Mouse (Mus musculus): ENCODE measurements around the gene Acer3. TPM values are rescaled to one million over a fixed set of nuclear protein-coding genes. Genes with fewer than 3 reads are reported as not detected.
"Not testable (repeated sequence)": the region's sequence is repeated elsewhere in the genome, so short reads cannot be mapped to it uniquely, and the experiment has no call there.

Gene Acer3
- total RNA-seq, 2 experiments from 2014 or later, result 20.3 to 24.2 TPM

GRCm38 (mm10) chr7:98307411-98307810, 13.6 kb downstream of the Acer3 start:
- no peak for DNase-seq (ENCODE audit: low spot score in 2 of 2)

- DNase-seq (ENCODE audit: low spot score in 2 of 2), result no peak
Measured at GRCm38 (mm10) chr7:98292901-98293300, 28.1 kb downstream of the Acer3 start.

GRCm38 (mm10) chr7:98289585-98289984, 31.4 kb downstream of the Acer3 start:
- DNase-seq (ENCODE audit: low spot score in 2 of 2), result no peak

- DNase-seq (ENCODE audit: low spot score in 2 of 2), result no peak
Measured at GRCm38 (mm10) chr7:98276263-98276662, 44.7 kb downstream of the Acer3 start.

- DNase-seq (ENCODE audit: low spot score in 2 of 2), result not testable (repeated sequence)
Measured at GRCm38 (mm10) chr7:98268166-98268565, 52.8 kb downstream of the Acer3 start.

- no peak for DNase-seq (ENCODE audit: low spot score in 2 of 2)
Measured at GRCm38 (mm10) chr7:98252520-98252919, 68.5 kb downstream of the Acer3 start.

GRCm38 (mm10) chr7:98236686-98237359, 84.2 kb downstream of the Acer3 start:
- no peak for DNase-seq (ENCODE audit: low spot score in 2 of 2)

GRCm38 (mm10) chr7:98223796-98224195, 97.2 kb downstream of the Acer3 start:
- DNase-seq (ENCODE audit: low spot score in 2 of 2), result no peak

GRCm38 (mm10) chr7:98216713-98217112, 104.3 kb downstream of the Acer3 start:
- DNase-seq (ENCODE audit: low spot score in 2 of 2), result no peak

GRCm38 (mm10) chr7:98202946-98203345, 118.1 kb downstream of the Acer3 start:
- DNase-seq (ENCODE audit: low spot score in 2 of 2), result no peak

- DNase-seq (ENCODE audit: low spot score in 2 of 2), result no peak
Measured at GRCm38 (mm10) chr7:98201493-98202028, 119.4 kb downstream of the Acer3 start.

- no peak for DNase-seq (ENCODE audit: low spot score in 2 of 2)
Measured at GRCm38 (mm10) chr7:98200396-98200795, 120.6 kb downstream of the Acer3 start.

GRCm38 (mm10) chr7:98199381-98199780, 121.6 kb downstream of the Acer3 start, which contains the start of gene B3gnt6:
B3gnt6 (minus strand) TSS chr7:98199481.
- no peak for DNase-seq (ENCODE audit: low spot score in 2 of 2)

GRCm38 (mm10) chr7:98195151-98195801, 125.7 kb downstream of the Acer3 start:
- no peak for DNase-seq (ENCODE audit: low spot score in 2 of 2)

GRCm38 (mm10) chr7:98194026-98194792, 126.8 kb downstream of the Acer3 start:
- no peak for DNase-seq (ENCODE audit: low spot score in 2 of 2)

- DNase-seq (ENCODE audit: low spot score in 2 of 2), result no peak
Measured at GRCm38 (mm10) chr7:98193515-98194025, 127.4 kb downstream of the Acer3 start.

- no peak for DNase-seq (ENCODE audit: low spot score in 2 of 2)
Measured at GRCm38 (mm10) chr7:98191571-98192250, 129.3 kb downstream of the Acer3 start.

- DNase-seq (ENCODE audit: low spot score in 2 of 2), result no peak
Measured at GRCm38 (mm10) chr7:98190578-98190977, 130.4 kb downstream of the Acer3 start.

- DNase-seq (ENCODE audit: low spot score in 2 of 2), result no peak
Measured at GRCm38 (mm10) chr7:98189745-98190144, 131.3 kb downstream of the Acer3 start.

- DNase-seq (ENCODE audit: low spot score in 2 of 2), result no peak
Measured at GRCm38 (mm10) chr7:98188680-98189079, 132.3 kb downstream of the Acer3 start.

- no peak for DNase-seq (ENCODE audit: low spot score in 2 of 2)
Measured at GRCm38 (mm10) chr7:98188238-98188637, 132.8 kb downstream of the Acer3 start.
